Mouse (Mus musculus) stomach, embryonic 15.5 days (tissue): ENCODE measurements around the gene Tmem59. TPM values are rescaled to one million over a fixed set of nuclear protein-coding genes. Genes with fewer than 3 reads are reported as not detected.

Source experiments
- ATAC-seq: fragments of 200-750 bp; cut with Nextera tagmentation; 2 replicates; pipeline ENCODE4 v1.8.0; 2017; ENCODE audit warnings: low read depth, moderate number of reproducible peaks, moderate TSS enrichment; ENCODE audit not compliant: insufficient read depth, low FRiP score
- H3K27ac ChIP-seq: fragments of 300-500 bp; sonication (generic); 2 replicates; pipeline ENCODE4 v1.5.1; 2015; ENCODE audit warnings: mild to moderate bottlenecking, inconsistent platforms
- H3K27me3 ChIP-seq: fragments of 300-500 bp; sonication (generic); replicated peaks from 2 replicates; pipeline ENCODE4 v1.6.1; 2015; ENCODE audit warnings: inconsistent platforms
- H3K36me3 ChIP-seq: fragments of 300-500 bp; sonication (generic); 2 replicates; pipeline ENCODE4 v1.6.1; 2015; ENCODE audit warnings: inconsistent platforms
- H3K4me1 ChIP-seq: fragments of 300-500 bp; sonication (generic); 2 replicates; pipeline ENCODE4 v1.6.1; 2015; ENCODE audit warnings: inconsistent platforms
- H3K4me2 ChIP-seq: fragments of 300-500 bp; sonication (generic); 2 replicates; pipeline ENCODE4 v1.6.1; 2015; ENCODE audit warnings: mild to moderate bottlenecking, inconsistent platforms
- H3K4me3 ChIP-seq: fragments of 300-500 bp; sonication (generic); replicated peaks from 2 replicates; pipeline ENCODE4 v1.5.1; 2015; ENCODE audit warnings: inconsistent platforms
- H3K9ac ChIP-seq: fragments of 300-500 bp; sonication (generic); 2 replicates; pipeline ENCODE4 v1.6.1; 2015; ENCODE audit warnings: inconsistent platforms
- H3K9me3 ChIP-seq: fragments of 300-500 bp; sonication (generic); 2 replicates; pipeline ENCODE4 v1.6.1; 2016; ENCODE audit warnings: inconsistent platforms
- WGBS: fragments of 180-500 bp; shearing (Covaris S2); methylation state at CpG from one replicate; pipeline ENCODE4 v1.1.7; 2015; 5-methylcytosine and 5-hydroxymethylcytosine counted together
- polyA plus RNA-seq: library from polyadenylated mRNA; unstranded; fragments of >200 nt; fragmentation: Nextera tagmentation; extraction: Ambion mirVana; gene quantifications from 2 replicates; pipeline ENCODE4 v1.2.1, GENCODE M21; 2015

The Tmem59 gene
- polyA plus RNA-seq: 386 and 427 TPM in 2 replicates

GRCm38 (mm10) chr4:107178182-107178829 is at the start of gene Tmem59:
Gene Tmem59, plus strand, starts transcription at chr4:107178399.
- ATAC-seq: peak; percentile 94
- peak within 1 kb of the TSS; percentile 73 for H3K9ac ChIP-seq
- peak within 1 kb of the TSS; percentile 75 for H3K4me3 ChIP-seq
- WGBS: 1% methylated on average over 48 of the region's 49 CpGs
- no peaks in the 10 kb centered on the region for H3K27me3 ChIP-seq
- H3K9me3 ChIP-seq: no peaks in the 10 kb centered on the region
- peak within 1 kb of the TSS; percentile 65 for H3K4me2 ChIP-seq
- H3K4me1 ChIP-seq: peaks cover 10% of the 10 kb centered on the region; the same call in 1 of the 2 replicates
- peak within 1 kb of the TSS; percentile 99 for H3K27ac ChIP-seq
- peaks cover 3% of the 10 kb centered on the region; the same call in 1 of the 2 replicates for H3K36me3 ChIP-seq

- Histone ChIP-seq H3K9ac (no peak overlapping the region), H3K27ac (no peak overlapping the region), H3K4me3 (no peak overlapping the region), H3K4me1 (peaks cover 14% of the 10 kb centered on the region; the same call in 1 of the 2 replicates), H3K4me2 (no peak overlapping the region), H3K36me3 (no peaks in the 10 kb centered on the region), H3K9me3 (no peaks in the 10 kb centered on the region), H3K27me3 (no peaks in the 10 kb centered on the region)
- no peak for ATAC-seq
- WGBS: 75% methylated on average over 8 of the region's 8 CpGs
Measured at GRCm38 (mm10) chr4:107129373-107129772, 48.8 kb upstream of the Tmem59 start.

GRCm38 (mm10) chr4:107130534-107130933 is 47.7 kb upstream of the Tmem59 start:
- no peak overlapping the region for H3K4me2 ChIP-seq
- no peaks in the 10 kb centered on the region for H3K27me3 ChIP-seq
- no peak overlapping the region for H3K9ac ChIP-seq
- WGBS: 30% methylated on average over 9 of the region's 9 CpGs
- H3K4me1 ChIP-seq: peaks cover 14% of the 10 kb centered on the region; the same call in 1 of the 2 replicates
- no peaks in the 10 kb centered on the region for H3K9me3 ChIP-seq
- no peak overlapping the region for H3K4me3 ChIP-seq
- H3K36me3 ChIP-seq: no peaks in the 10 kb centered on the region
- ATAC-seq: no peak
- H3K27ac ChIP-seq: no peak overlapping the region

GRCm38 (mm10) chr4:107134891-107135290 is 43.3 kb upstream of the Tmem59 start:
- H3K4me2 ChIP-seq: no peak overlapping the region
- H3K9me3 ChIP-seq: no peaks in the 10 kb centered on the region
- no peaks in the 10 kb centered on the region for H3K27me3 ChIP-seq
- H3K4me3 ChIP-seq: no peak overlapping the region
- H3K9ac ChIP-seq: no peak overlapping the region
- 68% methylated on average over 3 of the region's 3 CpGs for WGBS
- 0 out of 2 replicates have a peak, but pooled peaks cover 8% of the 10 kb centered on the region for H3K36me3 ChIP-seq
- no peak overlapping the region for H3K27ac ChIP-seq
- H3K4me1 ChIP-seq: peaks cover 12% of the 10 kb centered on the region; the same call in 1 of the 2 replicates
- ATAC-seq: no peak

GRCm38 (mm10) chr4:107135663-107136062 is 42.5 kb upstream of the Tmem59 start:
- peaks cover 12% of the 10 kb centered on the region for H3K4me1 ChIP-seq
- no peaks in the 10 kb centered on the region for H3K9me3 ChIP-seq
- ATAC-seq: no peak
- 68% methylated on average over 5 of the region's 5 CpGs for WGBS
- H3K36me3 ChIP-seq: 0 out of 2 replicates have a peak, but pooled peaks cover 8% of the 10 kb centered on the region
- no peak overlapping the region for H3K4me2 ChIP-seq
- no peak overlapping the region for H3K9ac ChIP-seq
- no peaks in the 10 kb centered on the region for H3K27me3 ChIP-seq
- no peak overlapping the region for H3K27ac ChIP-seq
- H3K4me3 ChIP-seq: no peak overlapping the region

GRCm38 (mm10) chr4:107136531-107136930 is 41.7 kb upstream of the Tmem59 start:
- H3K27ac ChIP-seq: 0 out of 2 replicates have a peak overlapping the region, but pooled peaks have one; percentile 13
- H3K4me3 ChIP-seq: no peak overlapping the region
- H3K27me3 ChIP-seq: no peaks in the 10 kb centered on the region
- no peak overlapping the region for H3K4me2 ChIP-seq
- no peak overlapping the region for H3K9ac ChIP-seq
- H3K9me3 ChIP-seq: no peaks in the 10 kb centered on the region
- no peak for ATAC-seq
- H3K4me1 ChIP-seq: peaks cover 10% of the 10 kb centered on the region
- WGBS: 45% methylated on average over 3 of the region's 3 CpGs
- 0 out of 2 replicates have a peak, but pooled peaks cover 8% of the 10 kb centered on the region for H3K36me3 ChIP-seq

GRCm38 (mm10) chr4:107138948-107139835 is 39.0 kb upstream of the Tmem59 start:
- Histone ChIP-seq H3K4me1 (peaks cover 10% of the 10 kb centered on the region), H3K27ac (peak overlapping the region; percentile 51; the same call in 1 of the 2 replicates), H3K9ac (no peak overlapping the region), H3K4me3 (no peak overlapping the region), H3K4me2 (no peak overlapping the region), H3K36me3 (0 out of 2 replicates have a peak, but pooled peaks cover 8% of the 10 kb centered on the region), H3K27me3 (no peaks in the 10 kb centered on the region), H3K9me3 (no peaks in the 10 kb centered on the region)
- 63% methylated on average over 37 of the region's 37 CpGs for WGBS
- no peak for ATAC-seq

GRCm38 (mm10) chr4:107139836-107140631 is 38.2 kb upstream of the Tmem59 start:
- 39% methylated on average over 13 of the region's 13 CpGs for WGBS
- H3K27ac ChIP-seq: peak overlapping the region; percentile 51; the same call in 1 of the 2 replicates
- H3K9ac ChIP-seq: no peak overlapping the region
- no peak overlapping the region for H3K4me2 ChIP-seq
- H3K4me1 ChIP-seq: peaks cover 10% of the 10 kb centered on the region
- no peak overlapping the region for H3K4me3 ChIP-seq
- no peak for ATAC-seq
- H3K27me3 ChIP-seq: no peaks in the 10 kb centered on the region
- H3K36me3 ChIP-seq: 0 out of 2 replicates have a peak, but pooled peaks cover 8% of the 10 kb centered on the region
- H3K9me3 ChIP-seq: no peaks in the 10 kb centered on the region

GRCm38 (mm10) chr4:107143511-107143910 is 34.7 kb upstream of the Tmem59 start:
- ATAC-seq: no peak
- H3K4me1 ChIP-seq: peaks cover 10% of the 10 kb centered on the region
- H3K9ac ChIP-seq: no peak overlapping the region
- no peak overlapping the region for H3K27ac ChIP-seq
- peaks cover 23% of the 10 kb centered on the region; the same call in 1 of the 2 replicates for H3K36me3 ChIP-seq
- no peak overlapping the region for H3K4me3 ChIP-seq
- no peaks in the 10 kb centered on the region for H3K27me3 ChIP-seq
- no peaks in the 10 kb centered on the region for H3K9me3 ChIP-seq
- 83% methylated on average over 8 of the region's 8 CpGs for WGBS
- no peak overlapping the region for H3K4me2 ChIP-seq

- Histone ChIP-seq H3K4me1 (no peaks in the 10 kb centered on the region), H3K9me3 (no peaks in the 10 kb centered on the region), H3K27ac (no peak overlapping the region), H3K27me3 (no peaks in the 10 kb centered on the region), H3K9ac (no peak overlapping the region), H3K36me3 (peaks cover 14% of the 10 kb centered on the region; the same call in 1 of the 2 replicates), H3K4me2 (no peak overlapping the region), H3K4me3 (no peak overlapping the region)
- no peak for ATAC-seq
- WGBS: 78% methylated on average over 6 of the region's 6 CpGs
Measured at GRCm38 (mm10) chr4:107150991-107151390, 27.2 kb upstream of the Tmem59 start.

GRCm38 (mm10) chr4:107152571-107152970 is 25.6 kb upstream of the Tmem59 start:
- no peaks in the 10 kb centered on the region for H3K4me1 ChIP-seq
- no peaks in the 10 kb centered on the region for H3K27me3 ChIP-seq
- no peak overlapping the region for H3K9ac ChIP-seq
- no peaks in the 10 kb centered on the region for H3K9me3 ChIP-seq
- no peak for ATAC-seq
- no peak overlapping the region for H3K4me2 ChIP-seq
- H3K27ac ChIP-seq: no peak overlapping the region
- H3K4me3 ChIP-seq: no peak overlapping the region
- H3K36me3 ChIP-seq: peaks cover 3% of the 10 kb centered on the region; the same call in 1 of the 2 replicates
- WGBS: 66% methylated on average over 8 of the region's 8 CpGs
